Mouse (Mus musculus): ENCODE data around the gene Lrrk2. TPM values are rescaled to one million over a fixed set of nuclear protein-coding genes. Genes with fewer than 3 reads are reported as not detected.
A peak's percentile ranks its signal among the peaks of the same experiment; 100 is the strongest.

The Lrrk2 gene
- polyA plus RNA-seq, 1 experiment from 2014 or later = 6.3 TPM

DNA sequence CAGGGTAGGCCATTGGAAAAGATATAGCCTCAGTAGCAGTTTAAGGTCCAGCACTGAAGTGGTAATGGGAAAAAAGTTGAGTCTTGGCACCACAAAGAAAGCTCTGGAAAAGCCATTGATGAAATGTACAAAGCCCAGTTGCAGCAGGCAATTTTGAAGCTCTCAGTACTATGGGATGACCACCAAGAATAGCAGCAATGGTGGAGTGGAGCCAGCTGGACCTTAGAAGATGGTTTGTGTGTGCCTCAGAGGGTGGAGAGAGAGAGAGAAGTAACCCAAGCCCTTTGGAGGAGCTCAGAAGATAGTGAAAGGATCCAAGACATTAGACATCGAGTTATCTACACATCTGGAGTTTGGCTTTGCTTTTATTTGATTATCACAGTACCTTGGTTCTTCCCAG lies 20.1 kb downstream of the Lrrk2 start:
- Histone ChIP-seq H3K4me3 (no peak overlapping the region), H3K4me2 (no peak overlapping the region), H3K9ac (no peak overlapping the region), H3K36me3 (peaks cover 25% of the 10 kb centered on the region), H3K4me1 (no peaks in the 10 kb centered on the region), H3K27me3 (no peaks in the 10 kb centered on the region), H3K9me3 (no peaks in the 10 kb centered on the region), H3K27ac (no peak overlapping the region)
- WGBS = 74% methylated on average over 1 of the region's 1 CpGs
- ATAC-seq (ENCODE audit: insufficient number of reproducible peaks, insufficient read depth, low FRiP score, low TSS enrichment, low read depth) = no peak

DNA sequence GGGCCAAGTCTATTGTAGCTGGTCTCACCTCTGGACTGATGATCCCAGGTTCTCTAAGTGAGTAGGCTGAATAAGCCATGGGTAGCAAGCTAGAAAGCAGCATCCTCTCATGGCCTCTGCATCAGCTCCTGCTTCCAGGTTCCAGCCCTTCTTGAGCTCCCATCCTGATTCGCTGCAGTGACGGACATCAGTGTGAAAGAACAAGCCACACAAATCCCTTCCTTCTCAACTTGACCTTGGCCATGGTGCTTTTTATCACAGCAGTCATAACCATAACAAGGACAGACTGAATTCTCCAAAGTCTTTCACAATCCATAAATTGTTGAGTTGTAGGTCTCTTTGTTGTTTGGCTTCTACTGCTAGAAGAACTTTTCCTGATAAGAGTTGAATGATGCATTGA lies 20.9 kb downstream of the Lrrk2 start:
- H3K4me3 ChIP-seq = no peak overlapping the region
- no peak overlapping the region for H3K4me2 ChIP-seq
- no peak for ATAC-seq (ENCODE audit: insufficient number of reproducible peaks, insufficient read depth, low FRiP score, low TSS enrichment, low read depth)
- 97% methylated on average over 2 of the region's 2 CpGs for WGBS
- no peaks in the 10 kb centered on the region for H3K27me3 ChIP-seq
- H3K9me3 ChIP-seq = no peaks in the 10 kb centered on the region
- no peaks in the 10 kb centered on the region for H3K4me1 ChIP-seq
- no peak overlapping the region for H3K9ac ChIP-seq
- H3K36me3 ChIP-seq = peaks cover 22% of the 10 kb centered on the region
- H3K27ac ChIP-seq = no peak overlapping the region

DNA sequence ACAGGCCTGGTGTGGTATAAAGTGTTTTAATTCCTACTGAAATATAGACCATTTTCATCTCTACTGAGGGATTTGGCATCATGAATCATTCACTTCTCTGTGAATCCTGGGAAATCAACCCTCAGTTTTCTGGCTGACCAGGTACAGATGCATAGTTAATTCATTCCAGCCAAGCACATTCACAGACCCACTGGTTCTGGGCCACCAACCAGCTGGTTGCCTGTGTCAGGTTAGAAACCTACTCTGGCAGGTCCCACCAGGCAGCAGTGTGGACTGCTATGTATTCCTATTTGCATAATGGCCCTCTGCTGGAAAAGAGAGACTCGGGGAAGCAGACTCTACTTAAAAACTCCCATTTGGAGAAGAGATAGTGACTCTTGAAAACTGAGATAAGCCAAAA lies 27.9 kb downstream of the Lrrk2 start:
- peaks cover 19% of the 10 kb centered on the region for H3K36me3 ChIP-seq
- no peak overlapping the region for H3K4me3 ChIP-seq
- no peak overlapping the region for H3K27ac ChIP-seq
- WGBS = 52% methylated on average over 1 of the region's 1 CpGs
- H3K9ac ChIP-seq = no peak overlapping the region
- H3K4me2 ChIP-seq = no peak overlapping the region
- no peak for ATAC-seq (ENCODE audit: insufficient number of reproducible peaks, insufficient read depth, low FRiP score, low TSS enrichment, low read depth)
- H3K27me3 ChIP-seq = no peaks in the 10 kb centered on the region
- no peaks in the 10 kb centered on the region for H3K9me3 ChIP-seq
- H3K4me1 ChIP-seq = peaks cover 8% of the 10 kb centered on the region; the same call in 1 of the 2 replicates

DNA sequence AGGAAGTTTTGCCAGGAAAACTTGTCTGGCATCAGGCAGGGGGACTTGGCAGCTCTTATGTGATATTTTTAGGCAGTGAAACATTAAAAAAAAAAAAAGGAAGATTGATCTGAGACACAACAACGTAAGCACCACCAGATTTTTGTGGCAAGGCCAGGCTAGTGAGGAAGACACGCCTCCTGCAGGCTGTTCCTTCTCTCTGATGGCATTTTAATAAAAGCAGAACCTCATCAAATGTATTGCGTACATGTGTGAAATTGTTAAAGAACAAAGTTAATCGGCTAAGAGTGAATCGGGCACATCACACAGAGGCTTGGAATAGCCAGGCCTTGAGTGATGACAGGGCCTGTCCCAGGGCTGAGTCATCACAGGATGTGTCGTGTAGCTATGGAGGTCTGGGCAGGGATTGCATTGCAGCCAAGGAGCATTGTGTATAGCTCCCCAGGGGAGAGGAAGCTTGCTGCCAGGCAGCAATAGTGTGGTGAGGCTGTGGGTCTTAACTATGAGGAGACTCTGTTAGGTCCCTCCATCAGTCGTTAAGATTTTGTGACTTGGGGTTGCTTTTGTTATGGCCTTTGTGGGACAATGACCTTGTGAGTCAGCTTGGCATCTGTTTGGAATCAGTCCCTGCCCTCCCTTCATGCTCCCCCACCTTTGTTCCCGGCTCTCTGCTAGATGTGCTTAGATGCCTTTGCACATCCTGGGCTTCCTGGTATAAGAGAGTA lies 30.2 kb downstream of the Lrrk2 start:
- H3K4me1 ChIP-seq = peaks cover 8% of the 10 kb centered on the region; the same call in 1 of the 2 replicates
- no peak overlapping the region for H3K4me3 ChIP-seq
- peak overlapping the region; percentile 22; the same call in 1 of the 2 replicates for H3K27ac ChIP-seq
- no peak for ATAC-seq (ENCODE audit: insufficient number of reproducible peaks, insufficient read depth, low FRiP score, low TSS enrichment, low read depth)
- H3K9me3 ChIP-seq = no peaks in the 10 kb centered on the region
- H3K27me3 ChIP-seq = no peaks in the 10 kb centered on the region
- 0 out of 2 replicates have a peak overlapping the region, but pooled peaks have one; percentile 0 for H3K9ac ChIP-seq
- H3K4me2 ChIP-seq = no peak overlapping the region
- peaks cover 14% of the 10 kb centered on the region for H3K36me3 ChIP-seq
- 37% methylated on average over 8 of the region's 8 CpGs for WGBS

DNA sequence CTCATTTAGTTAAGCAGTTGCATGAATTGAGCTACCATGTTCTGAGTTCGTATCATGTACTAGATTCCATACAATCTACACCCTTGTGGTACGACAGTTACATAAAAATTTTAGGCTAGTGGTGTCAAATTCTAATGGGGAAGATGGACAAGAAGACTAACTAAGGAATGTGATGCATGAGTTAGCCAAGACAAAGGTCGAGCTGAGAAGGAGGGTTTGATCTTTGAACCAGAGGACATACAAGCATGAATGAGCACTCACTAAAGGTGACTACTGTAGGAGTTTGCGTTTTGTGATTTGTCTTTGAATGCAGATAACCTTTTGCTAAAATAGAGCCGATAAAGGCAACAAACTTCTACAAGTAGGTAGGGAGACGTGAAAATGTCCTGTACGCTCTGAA lies 31.1 kb downstream of the Lrrk2 start:
- H3K4me3 ChIP-seq = no peak overlapping the region
- H3K4me1 ChIP-seq = peaks cover 8% of the 10 kb centered on the region; the same call in 1 of the 2 replicates
- H3K27ac ChIP-seq = no peak overlapping the region
- no peak for ATAC-seq (ENCODE audit: insufficient number of reproducible peaks, insufficient read depth, low FRiP score, low TSS enrichment, low read depth)
- 89% methylated on average over 7 of the region's 7 CpGs for WGBS
- H3K4me2 ChIP-seq = no peak overlapping the region
- peaks cover 14% of the 10 kb centered on the region for H3K36me3 ChIP-seq
- no peak overlapping the region for H3K9ac ChIP-seq
- no peaks in the 10 kb centered on the region for H3K27me3 ChIP-seq
- H3K9me3 ChIP-seq = no peaks in the 10 kb centered on the region

DNA sequence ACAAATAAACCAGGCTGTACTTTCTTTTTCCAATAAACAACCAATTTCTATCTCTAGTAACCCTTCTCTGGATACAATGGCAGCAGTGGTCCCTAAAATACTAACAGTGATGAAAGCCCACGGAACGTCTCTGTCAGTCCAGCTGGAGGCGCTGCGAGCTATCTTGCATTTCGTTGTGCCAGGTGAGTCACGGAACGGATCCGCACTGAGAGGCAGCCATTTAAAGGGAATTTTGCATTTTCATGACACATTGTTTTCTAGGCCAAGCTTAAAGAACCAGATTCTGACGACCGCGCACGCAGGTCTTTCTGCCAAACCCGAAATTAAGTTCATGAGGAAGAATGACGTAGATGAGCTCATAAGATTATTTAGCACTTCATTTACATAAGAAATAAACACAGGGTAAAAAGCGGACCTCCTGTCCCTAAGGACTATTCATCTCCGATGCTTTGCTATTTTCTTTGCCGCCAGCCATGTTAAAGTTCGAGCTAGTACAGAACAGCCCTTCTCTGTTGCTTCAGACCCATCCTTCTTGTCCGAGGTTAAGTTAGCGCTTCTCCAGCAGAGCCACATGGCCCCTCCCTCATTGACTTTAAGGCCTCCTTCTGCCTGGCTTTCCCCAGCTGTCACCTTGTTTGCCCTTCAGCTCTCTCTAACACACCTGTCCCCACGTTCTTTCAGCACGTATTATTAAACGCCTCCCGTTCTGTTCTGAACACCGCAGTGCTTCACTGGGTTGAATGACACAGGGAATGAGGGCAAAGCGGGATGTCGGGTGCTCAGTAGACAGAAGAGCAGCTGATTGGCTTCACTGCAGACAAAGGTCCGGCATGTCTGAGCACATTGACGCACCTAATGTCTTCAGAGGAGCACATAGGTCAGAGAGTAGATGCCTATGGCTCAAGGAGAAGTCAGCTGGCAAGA lies 36.5 kb downstream of the Lrrk2 start:
- Histone ChIP-seq H3K4me2 (peak overlapping the region; percentile 50), H3K4me1 (no peaks in the 10 kb centered on the region), H3K9me3 (no peaks in the 10 kb centered on the region), H3K4me3 (peak overlapping the region; percentile 20), H3K27ac (no peak overlapping the region), H3K27me3 (no peaks in the 10 kb centered on the region; the same call in 1 of the 2 replicates), H3K36me3 (0 out of 2 replicates have a peak, but pooled peaks cover 11% of the 10 kb centered on the region), H3K9ac (no peak overlapping the region)
- no peak for ATAC-seq (ENCODE audit: insufficient number of reproducible peaks, insufficient read depth, low FRiP score, low TSS enrichment, low read depth)
- 33% methylated on average over 29 of the region's 29 CpGs for WGBS

DNA sequence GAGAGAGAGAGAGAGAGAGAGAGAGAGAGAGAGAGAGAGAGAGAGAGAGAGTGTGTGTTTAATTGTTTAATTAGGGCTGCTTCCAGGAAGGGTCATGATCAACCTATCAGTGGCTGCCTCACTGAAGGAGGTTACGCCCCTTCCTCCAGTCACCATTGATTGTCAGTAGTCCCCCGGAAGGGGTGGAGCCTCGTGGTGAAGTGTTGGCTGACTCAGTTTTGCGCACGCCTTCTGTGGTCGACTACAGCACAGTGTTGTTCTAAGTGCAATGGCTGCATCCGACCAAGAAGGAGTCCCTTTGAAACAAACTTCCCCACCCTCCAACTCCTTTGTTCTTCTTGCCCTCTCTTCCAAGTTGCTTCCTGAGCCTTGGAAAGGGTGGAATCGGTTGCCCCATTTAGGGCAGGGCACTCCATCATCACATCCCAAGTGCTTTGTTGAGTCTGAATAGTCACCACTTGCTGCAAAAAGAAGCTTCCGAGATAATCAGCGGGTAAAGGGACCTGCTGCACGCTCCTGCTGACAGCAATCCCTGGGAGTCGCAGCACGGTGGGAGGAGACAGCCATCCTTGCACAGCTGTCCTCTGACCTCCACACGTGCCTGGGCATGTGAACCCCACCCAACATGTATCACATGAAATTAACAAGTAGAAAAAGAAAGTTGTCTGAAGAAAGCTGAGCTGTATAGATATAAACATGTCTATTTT lies 62.4 kb downstream of the Lrrk2 start:
- no peak for ATAC-seq (ENCODE audit: insufficient number of reproducible peaks, insufficient read depth, low FRiP score, low TSS enrichment, low read depth)
- Histone ChIP-seq H3K27ac (no peak overlapping the region), H3K36me3 (peaks cover 10% of the 10 kb centered on the region), H3K4me3 (no peak overlapping the region), H3K27me3 (no peaks in the 10 kb centered on the region), H3K4me2 (no peak overlapping the region), H3K9ac (no peak overlapping the region), H3K9me3 (no peaks in the 10 kb centered on the region), H3K4me1 (peaks cover 5% of the 10 kb centered on the region; the same call in 1 of the 2 replicates)
- WGBS = 83% methylated on average over 14 of the region's 14 CpGs

DNA sequence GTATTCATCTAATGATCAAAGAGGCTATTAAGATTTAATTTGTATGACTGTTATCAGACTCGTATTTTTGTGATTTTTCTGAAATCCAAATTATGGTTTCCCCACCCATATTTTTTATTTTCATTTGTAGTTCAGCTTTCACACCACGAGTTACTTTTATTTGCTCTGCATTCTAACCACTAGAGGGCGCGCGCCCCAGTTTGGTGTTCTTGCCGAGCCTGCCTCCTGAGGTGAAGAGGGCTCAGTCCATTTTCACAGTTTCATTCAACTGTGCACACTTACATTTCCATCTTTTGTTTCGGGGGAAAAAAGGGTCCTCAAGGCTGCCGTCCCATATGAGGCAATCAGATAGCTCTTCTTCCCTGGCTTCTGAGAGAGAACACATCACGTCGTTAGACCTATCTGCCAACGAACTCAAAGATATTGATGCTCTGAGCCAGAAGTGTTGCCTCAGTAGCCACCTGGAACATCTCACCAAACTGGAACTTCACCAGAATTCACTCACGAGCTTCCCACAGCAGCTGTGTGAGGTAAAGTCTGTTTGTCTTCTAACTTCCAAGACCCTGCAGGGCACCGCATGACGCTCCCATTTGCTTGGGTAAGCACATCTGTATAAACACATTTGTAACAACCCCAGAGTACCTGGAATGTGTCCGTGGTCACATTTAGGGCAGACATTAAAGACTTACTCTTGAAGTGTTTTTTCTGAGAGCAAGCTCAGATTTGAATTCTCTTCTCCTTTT lies 64.0 kb downstream of the Lrrk2 start:
- Histone ChIP-seq H3K4me3 (no peak overlapping the region), H3K4me2 (no peak overlapping the region), H3K9me3 (no peaks in the 10 kb centered on the region), H3K27me3 (no peaks in the 10 kb centered on the region), H3K27ac (no peak overlapping the region), H3K4me1 (no peaks in the 10 kb centered on the region), H3K9ac (no peak overlapping the region), H3K36me3 (0 out of 2 replicates have a peak, but pooled peaks cover 7% of the 10 kb centered on the region)
- no peak for ATAC-seq (ENCODE audit: insufficient number of reproducible peaks, insufficient read depth, low FRiP score, low TSS enrichment, low read depth)
- WGBS = 45% methylated on average over 15 of the region's 15 CpGs

DNA sequence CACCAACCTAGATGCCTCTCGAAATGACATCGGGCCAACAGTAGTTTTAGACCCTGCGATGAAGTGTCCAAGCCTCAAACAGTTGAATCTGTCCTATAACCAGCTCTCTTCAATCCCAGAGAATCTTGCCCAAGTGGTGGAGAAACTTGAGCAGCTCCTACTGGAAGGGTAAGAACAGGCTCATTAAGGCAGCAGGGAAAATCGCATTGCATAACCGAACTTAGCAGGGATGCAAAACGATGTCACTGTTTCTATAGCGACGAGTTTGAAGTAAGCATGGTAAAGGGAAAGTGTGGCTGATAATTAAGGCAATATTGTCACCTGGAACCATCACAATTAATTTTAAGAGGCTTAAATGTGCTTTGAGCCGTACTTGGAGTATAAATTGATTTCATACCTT lies 65.8 kb downstream of the Lrrk2 start:
- Histone ChIP-seq H3K27me3 (no peaks in the 10 kb centered on the region), H3K4me1 (no peaks in the 10 kb centered on the region), H3K27ac (no peak overlapping the region), H3K9ac (no peak overlapping the region), H3K36me3 (0 out of 2 replicates have a peak, but pooled peaks cover 7% of the 10 kb centered on the region), H3K4me3 (no peak overlapping the region), H3K9me3 (no peaks in the 10 kb centered on the region), H3K4me2 (no peak overlapping the region)
- ATAC-seq (ENCODE audit: insufficient number of reproducible peaks, insufficient read depth, low FRiP score, low TSS enrichment, low read depth) = no peak
- 82% methylated on average over 9 of the region's 9 CpGs for WGBS

DNA sequence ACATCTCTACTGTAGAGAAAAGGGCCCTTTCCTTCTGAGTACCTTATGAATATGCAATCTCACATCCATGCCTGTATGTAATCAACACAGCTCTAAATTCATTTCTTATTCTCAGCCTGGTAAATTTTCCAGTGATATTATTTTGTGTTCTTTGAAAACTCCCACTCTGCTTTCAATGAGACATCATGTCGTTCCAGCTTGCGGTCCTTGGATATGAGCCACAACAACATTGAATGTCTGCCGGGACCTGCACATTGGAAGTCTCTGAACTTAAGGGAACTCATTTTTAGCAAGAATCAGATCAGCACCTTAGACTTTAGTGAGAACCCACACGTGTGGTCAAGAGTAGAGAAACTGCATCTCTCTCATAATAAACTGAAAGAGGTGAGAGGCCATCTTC lies 72.5 kb downstream of the Lrrk2 start:
- Histone ChIP-seq H3K9me3 (no peaks in the 10 kb centered on the region), H3K9ac (no peak overlapping the region), H3K27ac (no peak overlapping the region), H3K36me3 (peaks cover 22% of the 10 kb centered on the region; the same call in 1 of the 2 replicates), H3K27me3 (no peaks in the 10 kb centered on the region), H3K4me3 (no peak overlapping the region), H3K4me1 (no peaks in the 10 kb centered on the region), H3K4me2 (no peak overlapping the region)
- 86% methylated on average over 4 of the region's 4 CpGs for WGBS
- ATAC-seq (ENCODE audit: insufficient number of reproducible peaks, insufficient read depth, low FRiP score, low TSS enrichment, low read depth) = no peak

DNA sequence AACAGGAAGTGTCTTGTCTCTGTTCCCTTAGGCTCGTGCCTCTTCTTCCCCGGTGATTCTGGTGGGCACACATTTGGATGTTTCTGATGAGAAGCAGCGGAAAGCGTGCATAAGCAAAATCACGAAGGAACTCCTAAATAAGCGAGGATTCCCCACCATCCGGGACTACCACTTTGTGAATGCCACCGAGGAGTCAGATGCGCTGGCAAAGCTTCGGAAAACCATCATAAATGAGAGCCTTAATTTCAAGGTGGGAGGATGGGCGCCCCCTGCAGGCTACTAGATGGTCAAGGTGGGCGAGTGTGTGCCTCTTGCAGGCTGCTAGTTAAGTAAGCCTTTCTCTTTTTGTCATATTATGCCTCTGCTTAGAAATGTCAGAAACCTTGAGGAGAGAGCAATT lies 79.1 kb downstream of the Lrrk2 start:
- no peak for ATAC-seq (ENCODE audit: insufficient number of reproducible peaks, insufficient read depth, low FRiP score, low TSS enrichment, low read depth)
- H3K4me2 ChIP-seq = no peak overlapping the region
- H3K27ac ChIP-seq = no peak overlapping the region
- no peaks in the 10 kb centered on the region for H3K27me3 ChIP-seq
- H3K4me1 ChIP-seq = peaks cover 8% of the 10 kb centered on the region
- WGBS = 67% methylated on average over 12 of the region's 12 CpGs
- peaks cover 11% of the 10 kb centered on the region; the same call in 1 of the 2 replicates for H3K36me3 ChIP-seq
- H3K4me3 ChIP-seq = no peak overlapping the region
- H3K9me3 ChIP-seq = no peaks in the 10 kb centered on the region
- no peak overlapping the region for H3K9ac ChIP-seq
